Mouse (Mus musculus): ENCODE measurements at regions not wholly inside any gene's neighbourhood (a gene's known extent, or its start where the extent isn't known, plus 50 kb on each side); places are given as distances from the start of the nearest gene placed in this dataset.

- intact Hi-C loops (cut with DNase I) = no loop called here
- DNase-seq (ENCODE audit: extremely low spot score in 1 of 2, low spot score in 2 of 2) = no peak
- TF ChIP-seq CTCF (IDR thresholded peaks at IDR 0.05) = no peak
- Histone ChIP-seq H3K4me3 (no peak overlapping the region), H3K27ac (peak overlapping the region; percentile 70)
These were observed 51.3 kb upstream of the S1pr1 start for GRCm38 (mm10) chr3:115766153-115766552.

GRCm38 (mm10) chr3:115768290-115768689, 53.4 kb upstream of the S1pr1 start:
- TF ChIP-seq CTCF (IDR thresholded peaks at IDR 0.05) = no peak
- Histone ChIP-seq H3K27ac (peak overlapping the region; percentile 36), H3K4me3 (no peak overlapping the region)
- no peak for DNase-seq (ENCODE audit: extremely low spot score in 1 of 2, low spot score in 2 of 2)
- intact Hi-C loops (cut with DNase I) = no loop called here

- no peak for DNase-seq (ENCODE audit: extremely low spot score in 1 of 2, low spot score in 2 of 2)
- no peak for TF ChIP-seq CTCF (IDR thresholded peaks at IDR 0.05)
- Histone ChIP-seq H3K27ac (0 out of 2 replicates have a peak overlapping the region, but pooled peaks have one; percentile 47), H3K4me3 (no peak overlapping the region)
- intact Hi-C loops (cut with DNase I) = no loop called here
These were observed 54.1 kb upstream of the S1pr1 start for GRCm38 (mm10) chr3:115768761-115769530.

- Histone ChIP-seq H3K4me3 (no peak overlapping the region), H3K27ac (no peak overlapping the region)
- TF ChIP-seq CTCF (IDR thresholded peaks at IDR 0.05) = no peak
- intact Hi-C loops (cut with DNase I) = no loop called here
- DNase-seq (ENCODE audit: extremely low spot score in 1 of 2, low spot score in 2 of 2) = no peak
These were observed 57.8 kb upstream of the S1pr1 start for GRCm38 (mm10) chr3:115772676-115773075.

GRCm38 (mm10) chr3:115774321-115774720, 59.4 kb upstream of the S1pr1 start:
- intact Hi-C loops (cut with DNase I) = no loop called here
- TF ChIP-seq CTCF (IDR thresholded peaks at IDR 0.05) = no peak
- DNase-seq (ENCODE audit: extremely low spot score in 1 of 2, low spot score in 2 of 2) = no peak
- Histone ChIP-seq H3K4me3 (no peak overlapping the region), H3K27ac (no peak overlapping the region)

- intact Hi-C loops (cut with DNase I) = loop anchor here (5.0 kb wide), 1 partner anchor 62 kb away; no protein-coding TSS in a partner anchor
- H3K27ac ChIP-seq = no peak overlapping the region
- H3K4me3 ChIP-seq = no peak overlapping the region
- no peak for TF ChIP-seq CTCF (IDR thresholded peaks at IDR 0.05)
- no peak for DNase-seq (ENCODE audit: extremely low spot score in 1 of 2, low spot score in 2 of 2)
These were observed 59.9 kb upstream of the S1pr1 start for GRCm38 (mm10) chr3:115774723-115775122.

GRCm38 (mm10) chr3:115779144-115779890, 64.4 kb upstream of the S1pr1 start:
- H3K27ac ChIP-seq = peak overlapping the region; percentile 21; the same call in 1 of the 2 replicates
- intact Hi-C loops (cut with DNase I) = loop anchor here (5.0 kb wide), 1 partner anchor 67 kb away; no protein-coding TSS in a partner anchor
- H3K4me3 ChIP-seq = no peak overlapping the region
- no peak for TF ChIP-seq CTCF (IDR thresholded peaks at IDR 0.05)
- no peak for DNase-seq (ENCODE audit: extremely low spot score in 1 of 2, low spot score in 2 of 2)

- H3K4me3 ChIP-seq = no peak overlapping the region
- no peak for DNase-seq (ENCODE audit: extremely low spot score in 1 of 2, low spot score in 2 of 2)
- intact Hi-C loops (cut with DNase I) = loop anchor here (5.0 kb wide), 2 partner anchors 62 to 68 kb away; no protein-coding TSS in a partner anchor
- TF ChIP-seq CTCF (IDR thresholded peaks at IDR 0.05) = no peak
- no peak overlapping the region for H3K27ac ChIP-seq
These were observed 65.0 kb upstream of the S1pr1 start for GRCm38 (mm10) chr3:115779906-115780305.

GRCm38 (mm10) chr3:115782726-115783125, 67.9 kb upstream of the S1pr1 start:
- intact Hi-C loops (cut with DNase I) = loop anchor here (5.0 kb wide), 1 partner anchor 60 kb away; no protein-coding TSS in a partner anchor

GRCm38 (mm10) chr3:115787360-115787759, 72.5 kb upstream of the S1pr1 start:
- intact Hi-C loops (cut with DNase I) = no loop called here
- DNase-seq (ENCODE audit: extremely low spot score in 1 of 2, low spot score in 2 of 2) = no peak
- H3K27ac ChIP-seq = no peak overlapping the region
- H3K4me3 ChIP-seq = no peak overlapping the region
- TF ChIP-seq CTCF (IDR thresholded peaks at IDR 0.05) = no peak

More at GRCm38 (mm10) chr3:115782726-115783125, 67.9 kb upstream of the S1pr1 start:
- Histone ChIP-seq H3K27ac (no peak overlapping the region), H3K4me3 (no peak overlapping the region)
- TF ChIP-seq CTCF (IDR thresholded peaks at IDR 0.05) = no peak
- no peak for DNase-seq (ENCODE audit: extremely low spot score in 1 of 2, low spot score in 2 of 2)

- TF ChIP-seq CTCF (IDR thresholded peaks at IDR 0.05) = no peak
- intact Hi-C loops (cut with DNase I) = no loop called here
- no peak overlapping the region for H3K27ac ChIP-seq
- no peak for DNase-seq (ENCODE audit: extremely low spot score in 1 of 2, low spot score in 2 of 2)
- H3K4me3 ChIP-seq = no peak overlapping the region
These were observed 73.7 kb upstream of the S1pr1 start for GRCm38 (mm10) chr3:115788525-115788924.

- H3K27ac ChIP-seq = no peak overlapping the region
- DNase-seq (ENCODE audit: extremely low spot score in 1 of 2, low spot score in 2 of 2) = no peak
- no peak overlapping the region for H3K4me3 ChIP-seq
- TF ChIP-seq CTCF (IDR thresholded peaks at IDR 0.05) = no peak
- intact Hi-C loops (cut with DNase I) = no loop called here
These were observed 74.2 kb upstream of the S1pr1 start for GRCm38 (mm10) chr3:115789063-115789462.
